Mouse (Mus musculus): ENCODE results near the gene Srsf4.

Srsf4 gene

GRCm38 (mm10) chr4:131873293-131874168, at the start of gene Srsf4:
Srsf4 (plus strand) TSS chr4:131873617.
- DNase-seq (ENCODE audit: low spot score): peak; percentile 94

GRCm38 (mm10) chr4:131824939-131825338, 48.5 kb upstream of the Srsf4 start:
- no peak for DNase-seq (ENCODE audit: low spot score)

GRCm38 (mm10) chr4:131825830-131826229, 47.6 kb upstream of the Srsf4 start:
- DNase-seq (ENCODE audit: low spot score): peak; percentile 57

- DNase-seq (ENCODE audit: low spot score): no peak
These were observed 46.5 kb upstream of the Srsf4 start for GRCm38 (mm10) chr4:131826905-131827304.

- DNase-seq (ENCODE audit: low spot score): no peak
These were observed 44.3 kb upstream of the Srsf4 start for GRCm38 (mm10) chr4:131829123-131829522.

GRCm38 (mm10) chr4:131831546-131832045, 41.8 kb upstream of the Srsf4 start:
- DNase-seq (ENCODE audit: low spot score): no peak

GRCm38 (mm10) chr4:131832759-131833407, 40.5 kb upstream of the Srsf4 start:
- no peak for DNase-seq (ENCODE audit: low spot score)

- no peak for DNase-seq (ENCODE audit: low spot score)
These were observed 39.3 kb upstream of the Srsf4 start for GRCm38 (mm10) chr4:131833971-131834609.

GRCm38 (mm10) chr4:131836351-131836881, 37.0 kb upstream of the Srsf4 start:
- peak; percentile 32 for DNase-seq (ENCODE audit: low spot score)

- DNase-seq (ENCODE audit: low spot score): no peak
These were observed 36.4 kb upstream of the Srsf4 start for GRCm38 (mm10) chr4:131836891-131837491.

GRCm38 (mm10) chr4:131837872-131838524, 35.4 kb upstream of the Srsf4 start, which contains the start of gene Ptpru:
Ptpru (minus strand) TSS chr4:131838288.
- DNase-seq (ENCODE audit: low spot score): peak; percentile 89

- DNase-seq (ENCODE audit: low spot score): peak; percentile 91
These were observed 30.1 kb upstream of the Srsf4 start, which contains the start of gene Mecr for GRCm38 (mm10) chr4:131843290-131843743. Mecr (plus strand) TSS chr4:131843470.

- no peak for DNase-seq (ENCODE audit: low spot score)
These were observed 27.2 kb upstream of the Srsf4 start for GRCm38 (mm10) chr4:131845991-131846778.

- no peak for DNase-seq (ENCODE audit: low spot score)
These were observed 25.3 kb upstream of the Srsf4 start for GRCm38 (mm10) chr4:131848082-131848481.

- peak; percentile 73 for DNase-seq (ENCODE audit: low spot score)
These were observed 23.3 kb upstream of the Srsf4 start for GRCm38 (mm10) chr4:131849986-131850638.

- DNase-seq (ENCODE audit: low spot score): no peak
These were observed 18.5 kb upstream of the Srsf4 start for GRCm38 (mm10) chr4:131854950-131855349.

- peak; percentile 83 for DNase-seq (ENCODE audit: low spot score)
These were observed 12.7 kb upstream of the Srsf4 start for GRCm38 (mm10) chr4:131860492-131861340.

- no peak for DNase-seq (ENCODE audit: low spot score)
These were observed 12.1 kb upstream of the Srsf4 start for GRCm38 (mm10) chr4:131861341-131861739.

Data from lung, postnatal 25 days (tissue).